Mouse (Mus musculus): ENCODE measurements around the gene Brd1. TPM values are rescaled to one million over a fixed set of nuclear protein-coding genes. Genes with fewer than 3 reads are reported as not detected.

The Brd1 gene
- polyA plus RNA-seq, 1 experiment from 2014 or later, result 21.7 TPM

DNA sequence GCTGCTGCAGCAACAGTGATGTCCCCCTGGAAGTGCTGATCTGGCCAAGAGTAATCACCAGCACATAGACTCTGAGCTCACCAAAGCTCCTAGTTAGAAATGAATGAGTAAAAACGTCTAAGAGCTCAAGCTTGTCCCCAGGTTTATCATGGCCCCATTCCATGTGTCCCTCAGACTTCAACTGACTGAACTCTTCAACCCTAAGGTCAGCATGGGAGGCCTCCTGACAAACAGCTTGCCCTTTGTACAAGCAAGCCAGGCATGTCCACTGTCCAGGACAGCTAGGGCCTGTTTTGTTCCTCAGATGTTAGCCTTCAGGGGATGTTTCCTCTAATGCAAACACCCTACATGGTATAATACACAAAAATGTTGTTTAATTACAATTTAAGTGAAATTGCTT, 29.7 kb downstream of the Brd1 start:
- H3K36me3 ChIP-seq, result peaks cover 92% of the 10 kb centered on the region
- ATAC-seq (ENCODE audit: insufficient number of reproducible peaks, low FRiP score, low TSS enrichment, low read depth), result no peak
- no peaks in the 10 kb centered on the region for H3K4me1 ChIP-seq
- WGBS, result 62% methylated on average over 1 of the region's 1 CpGs
- H3K27ac ChIP-seq, result no peak overlapping the region
- H3K4me3 ChIP-seq, result no peak overlapping the region
- no peaks in the 10 kb centered on the region for H3K27me3 ChIP-seq
- no peak overlapping the region for H3K9ac ChIP-seq
- H3K4me2 ChIP-seq, result no peak overlapping the region
- H3K9me3 ChIP-seq, result no peaks in the 10 kb centered on the region

DNA sequence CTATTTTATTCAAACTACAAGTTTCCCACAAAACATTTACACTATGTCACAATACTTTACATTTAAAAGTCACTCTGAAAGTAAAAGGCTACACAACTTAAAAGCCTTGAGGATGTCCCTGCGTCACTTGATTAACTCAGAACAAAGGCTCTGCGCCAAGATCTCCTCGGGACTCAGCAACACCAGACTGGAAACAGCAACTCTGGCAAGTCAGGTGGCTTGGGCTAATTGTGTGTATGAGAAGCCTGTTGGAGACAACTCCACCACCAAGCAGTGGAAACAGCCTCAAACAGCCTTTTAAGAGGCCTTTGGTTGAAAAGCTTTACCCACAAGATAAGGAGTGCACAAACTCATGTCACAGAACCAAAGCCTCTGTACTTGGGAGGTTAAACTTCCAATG, 31.5 kb downstream of the Brd1 start:
- ATAC-seq (ENCODE audit: insufficient number of reproducible peaks, low FRiP score, low TSS enrichment, low read depth), result no peak
- H3K27ac ChIP-seq, result no peak overlapping the region
- no peaks in the 10 kb centered on the region for H3K9me3 ChIP-seq
- 86% methylated on average over 3 of the region's 3 CpGs for whole genome bisulfite sequencing
- peaks cover 91% of the 10 kb centered on the region for H3K36me3 ChIP-seq
- H3K4me2 ChIP-seq, result no peak overlapping the region
- no peak overlapping the region for H3K4me3 ChIP-seq
- H3K27me3 ChIP-seq, result no peaks in the 10 kb centered on the region
- H3K9ac ChIP-seq, result no peak overlapping the region
- H3K4me1 ChIP-seq, result no peaks in the 10 kb centered on the region

DNA sequence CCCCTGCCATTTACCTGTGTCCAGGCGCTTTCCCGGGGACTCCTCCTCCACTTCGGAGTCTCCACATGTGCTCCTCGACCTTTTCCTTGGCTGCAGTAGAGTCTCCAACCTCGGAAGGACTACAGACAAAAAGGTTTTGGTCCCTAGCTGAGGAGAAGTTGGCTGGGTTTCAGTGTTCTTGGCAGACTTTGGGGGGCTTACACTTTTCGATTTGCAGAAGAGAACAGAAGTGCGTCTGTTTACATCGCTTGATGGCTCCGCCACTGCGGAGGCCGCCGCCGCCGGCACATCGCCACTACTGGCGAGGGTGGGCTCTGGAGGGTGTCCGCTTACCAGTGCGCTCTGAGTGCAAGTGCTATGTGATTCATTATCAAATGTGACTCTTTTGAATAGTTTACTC, 33.3 kb downstream of the Brd1 start:
- ATAC-seq (ENCODE audit: insufficient number of reproducible peaks, low FRiP score, low TSS enrichment, low read depth), result no peak
- 80% methylated on average over 18 of the region's 18 CpGs for WGBS
- H3K4me1 ChIP-seq, result no peaks in the 10 kb centered on the region

DNA sequence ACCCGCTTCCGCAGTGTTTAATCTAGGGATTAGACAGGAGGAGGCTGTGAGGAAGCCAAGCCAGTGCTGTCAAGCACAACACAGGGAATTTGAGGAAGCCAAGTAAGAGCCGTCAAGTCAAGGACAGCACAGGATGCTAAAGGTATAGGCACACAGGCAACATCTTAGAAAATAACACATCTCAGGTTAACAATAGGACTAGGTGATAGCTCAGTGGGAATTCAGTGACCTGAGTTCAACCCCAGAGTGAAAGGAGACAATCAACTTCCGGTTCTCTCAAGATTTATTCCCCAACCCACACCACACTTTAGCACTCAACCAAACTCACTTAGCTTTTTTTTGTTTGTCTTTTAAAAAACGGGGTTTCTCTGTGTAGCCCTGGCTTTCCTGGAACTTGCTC, 34.5 kb downstream of the Brd1 start:
- ATAC-seq (ENCODE audit: insufficient number of reproducible peaks, low FRiP score, low TSS enrichment, low read depth), result no peak
- H3K4me3 ChIP-seq, result no peak overlapping the region
- H3K27me3 ChIP-seq, result no peaks in the 10 kb centered on the region
- no peak overlapping the region for H3K9ac ChIP-seq
- 89% methylated on average over 5 of the region's 5 CpGs for WGBS
- peaks cover 86% of the 10 kb centered on the region for H3K36me3 ChIP-seq
- no peaks in the 10 kb centered on the region for H3K9me3 ChIP-seq
- H3K4me1 ChIP-seq, result peaks cover 2% of the 10 kb centered on the region
- H3K27ac ChIP-seq, result no peak overlapping the region
- H3K4me2 ChIP-seq, result no peak overlapping the region

More for the DNA sequence above, 33.3 kb downstream of the Brd1 start:
- H3K27ac ChIP-seq, result no peak overlapping the region
- H3K4me3 ChIP-seq, result no peak overlapping the region
- peaks cover 86% of the 10 kb centered on the region for H3K36me3 ChIP-seq
- H3K9ac ChIP-seq, result no peak overlapping the region
- no peaks in the 10 kb centered on the region for H3K27me3 ChIP-seq
- H3K4me2 ChIP-seq, result no peak overlapping the region
- no peaks in the 10 kb centered on the region for H3K9me3 ChIP-seq

DNA sequence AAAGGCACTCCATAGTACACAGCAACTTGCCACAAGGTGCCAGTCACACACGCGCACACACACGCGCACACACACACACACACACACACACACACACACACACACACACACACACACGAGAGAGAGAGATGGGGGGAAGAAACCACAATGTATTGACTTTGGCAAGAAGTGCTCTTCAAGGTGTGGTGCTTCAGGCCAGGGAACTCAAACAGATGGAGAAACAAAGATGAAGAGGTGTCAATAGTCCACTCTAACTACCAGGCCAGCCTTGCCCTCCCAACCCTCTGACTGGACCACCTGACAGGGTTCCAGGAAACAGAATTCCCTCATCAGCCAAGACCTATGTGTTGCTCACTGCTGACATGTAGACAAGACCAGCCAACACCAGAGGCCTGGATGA, 36.4 kb downstream of the Brd1 start:
- Histone ChIP-seq H3K36me3 (peaks cover 78% of the 10 kb centered on the region), H3K27me3 (no peaks in the 10 kb centered on the region), H3K4me1 (peaks cover 17% of the 10 kb centered on the region), H3K4me3 (no peak overlapping the region), H3K4me2 (no peak overlapping the region), H3K9ac (no peak overlapping the region), H3K27ac (no peak overlapping the region), H3K9me3 (no peaks in the 10 kb centered on the region)
- WGBS, result 98% methylated on average over 4 of the region's 5 CpGs
- no peak for ATAC-seq (ENCODE audit: insufficient number of reproducible peaks, low FRiP score, low TSS enrichment, low read depth)

DNA sequence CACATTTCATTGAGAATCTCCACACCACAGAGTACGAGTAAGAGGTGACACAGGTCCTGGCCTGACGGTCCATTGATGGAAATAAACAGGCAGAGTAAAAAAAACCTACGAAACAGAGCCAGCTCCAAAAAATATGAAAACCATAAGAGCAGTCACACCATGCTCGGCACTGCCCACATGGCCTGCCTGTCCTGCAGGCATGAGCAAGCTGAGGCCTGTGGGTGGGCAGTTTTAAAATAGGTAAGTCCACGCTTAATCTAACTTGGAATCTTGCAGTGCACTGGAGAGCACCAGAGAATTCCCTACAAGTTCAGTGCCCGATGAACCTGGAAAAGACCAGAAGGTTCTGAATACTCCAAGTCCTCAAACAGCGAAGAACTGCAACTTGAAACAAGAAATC, 38.0 kb downstream of the Brd1 start:
- 86% methylated on average over 7 of the region's 7 CpGs for WGBS
- Histone ChIP-seq H3K9ac (no peak overlapping the region), H3K4me1 (peaks cover 17% of the 10 kb centered on the region), H3K27me3 (no peaks in the 10 kb centered on the region), H3K36me3 (peaks cover 80% of the 10 kb centered on the region), H3K4me3 (no peak overlapping the region), H3K27ac (no peak overlapping the region), H3K4me2 (no peak overlapping the region), H3K9me3 (no peaks in the 10 kb centered on the region)
- ATAC-seq (ENCODE audit: insufficient number of reproducible peaks, low FRiP score, low TSS enrichment, low read depth), result no peak

DNA sequence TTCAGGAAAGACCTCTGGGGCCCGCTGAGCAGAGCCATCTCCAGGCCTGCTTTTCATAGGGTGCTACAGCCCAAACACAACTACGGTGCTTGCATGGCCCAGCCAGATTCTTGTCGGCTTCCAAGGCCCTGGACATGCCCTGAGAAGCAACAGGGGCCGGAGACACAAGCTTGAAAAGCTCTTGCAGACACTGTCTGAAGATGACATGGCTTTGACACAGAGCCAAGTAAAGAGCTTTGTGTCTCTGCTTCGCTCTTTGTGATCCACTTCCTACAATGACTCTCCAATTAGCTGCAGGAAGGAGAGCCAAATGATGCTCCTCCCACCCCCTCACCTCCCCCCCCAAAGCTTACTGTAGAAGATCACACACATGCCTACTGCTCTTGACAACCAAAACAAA, 40.0 kb downstream of the Brd1 start:
- Histone ChIP-seq H3K9me3 (no peaks in the 10 kb centered on the region), H3K9ac (no peak overlapping the region), H3K27me3 (no peaks in the 10 kb centered on the region), H3K4me1 (peaks cover 17% of the 10 kb centered on the region), H3K27ac (no peak overlapping the region), H3K4me2 (no peak overlapping the region), H3K4me3 (no peak overlapping the region), H3K36me3 (peaks cover 80% of the 10 kb centered on the region)
- WGBS, result 63% methylated on average over 5 of the region's 5 CpGs
- ATAC-seq (ENCODE audit: insufficient number of reproducible peaks, low FRiP score, low TSS enrichment, low read depth), result no peak

DNA sequence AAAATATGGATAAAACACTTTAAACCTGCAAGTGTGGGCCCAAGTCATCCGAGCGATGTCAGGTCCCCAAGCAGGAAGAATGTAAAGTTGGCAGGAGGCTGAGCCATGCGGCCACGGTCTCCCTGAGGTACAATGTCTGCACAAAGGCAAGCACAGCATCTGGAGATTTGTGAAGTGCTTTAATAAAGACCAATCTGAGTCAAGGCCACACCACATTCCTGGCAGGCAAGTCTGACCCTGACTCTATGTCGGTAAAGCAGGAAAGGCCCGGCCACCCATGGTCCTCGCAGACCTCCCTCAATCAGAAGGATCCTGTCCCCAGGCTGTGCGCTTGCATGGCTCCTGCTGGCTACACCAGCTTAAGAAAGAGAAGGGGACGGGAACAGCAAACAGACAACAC, 41.3 kb downstream of the Brd1 start:
- peaks cover 17% of the 10 kb centered on the region for H3K4me1 ChIP-seq
- 63% methylated on average over 9 of the region's 9 CpGs for WGBS
- H3K36me3 ChIP-seq, result peaks cover 82% of the 10 kb centered on the region
- H3K27ac ChIP-seq, result no peak overlapping the region
- H3K4me2 ChIP-seq, result no peak overlapping the region
- ATAC-seq (ENCODE audit: insufficient number of reproducible peaks, low FRiP score, low TSS enrichment, low read depth), result no peak
- H3K9me3 ChIP-seq, result no peaks in the 10 kb centered on the region
- H3K27me3 ChIP-seq, result no peaks in the 10 kb centered on the region
- no peak overlapping the region for H3K4me3 ChIP-seq
- no peak overlapping the region for H3K9ac ChIP-seq

DNA sequence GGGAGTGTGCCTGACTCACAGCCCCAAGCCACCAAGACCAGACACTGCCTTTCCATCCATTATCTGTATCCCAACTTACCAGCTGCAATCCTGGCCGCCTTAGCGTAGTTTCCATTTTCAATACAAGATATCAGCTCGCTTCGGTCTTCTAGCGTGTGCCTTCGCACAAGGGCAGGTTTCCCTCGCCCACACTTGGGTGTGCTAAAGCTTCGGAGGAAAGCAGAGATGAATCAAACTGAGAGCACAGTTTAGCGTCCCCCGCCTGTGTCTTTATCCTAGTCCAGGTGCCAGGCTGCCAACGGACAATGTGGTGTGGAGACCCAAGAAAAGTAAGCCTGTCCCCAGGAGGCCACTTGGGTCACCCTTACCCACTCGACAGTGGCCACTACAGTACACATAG, 42.9 kb downstream of the Brd1 start:
- 96% methylated on average over 12 of the region's 12 CpGs for WGBS
- Histone ChIP-seq H3K4me3 (no peak overlapping the region), H3K4me2 (no peak overlapping the region), H3K36me3 (peaks cover 83% of the 10 kb centered on the region), H3K4me1 (peaks cover 17% of the 10 kb centered on the region), H3K9ac (no peak overlapping the region), H3K9me3 (no peaks in the 10 kb centered on the region), H3K27me3 (no peaks in the 10 kb centered on the region), H3K27ac (no peak overlapping the region)
- no peak for ATAC-seq (ENCODE audit: insufficient number of reproducible peaks, low FRiP score, low TSS enrichment, low read depth)

DNA sequence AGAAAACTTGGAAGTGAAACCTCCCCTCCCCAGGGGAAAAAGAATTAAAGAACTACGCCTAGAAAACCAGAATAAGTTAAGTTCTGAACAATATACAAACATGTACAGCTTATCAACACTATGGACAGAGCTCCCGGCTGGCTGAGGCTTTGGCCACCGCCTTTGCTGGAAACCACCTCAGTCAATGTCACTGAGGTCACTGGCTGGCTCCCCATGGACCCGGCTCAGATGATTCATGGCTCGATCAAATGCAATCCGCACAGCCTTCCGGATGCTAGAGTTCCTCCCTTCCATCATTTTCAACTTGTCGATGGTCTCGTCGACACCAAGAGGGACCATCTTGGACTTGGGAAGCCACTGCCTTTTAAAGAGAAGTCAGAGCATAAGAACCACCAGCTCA, 45.9 kb downstream of the Brd1 start:
- 89% methylated on average over 10 of the region's 10 CpGs for WGBS
- Histone ChIP-seq H3K9ac (no peak overlapping the region), H3K36me3 (peaks cover 77% of the 10 kb centered on the region), H3K4me3 (no peak overlapping the region), H3K9me3 (no peaks in the 10 kb centered on the region), H3K27ac (no peak overlapping the region), H3K27me3 (no peaks in the 10 kb centered on the region), H3K4me2 (no peak overlapping the region), H3K4me1 (peaks cover 4% of the 10 kb centered on the region)
- ATAC-seq (ENCODE audit: insufficient number of reproducible peaks, low FRiP score, low TSS enrichment, low read depth), result no peak

DNA sequence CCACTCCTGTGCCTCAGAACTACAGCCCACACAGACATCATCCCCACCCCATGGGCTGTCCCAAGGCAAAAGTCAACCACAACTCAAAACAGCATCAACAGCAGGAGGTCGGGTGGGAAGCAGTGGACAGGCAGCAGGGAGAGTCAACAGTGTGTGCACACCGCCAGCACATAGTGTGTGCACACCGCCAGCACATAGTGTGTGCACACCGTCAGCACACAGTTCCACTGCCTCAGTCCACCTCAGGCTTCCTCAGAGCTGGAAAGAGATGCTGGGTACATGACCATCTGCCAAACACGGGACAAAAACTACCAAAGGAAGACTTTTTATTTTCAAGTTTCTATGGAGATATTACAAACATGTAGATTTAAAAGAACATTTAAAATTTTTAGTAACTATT, 47.3 kb downstream of the Brd1 start:
- Histone ChIP-seq H3K9me3 (no peaks in the 10 kb centered on the region), H3K36me3 (peaks cover 71% of the 10 kb centered on the region), H3K4me3 (no peak overlapping the region), H3K27ac (no peak overlapping the region), H3K9ac (no peak overlapping the region), H3K4me1 (no peaks in the 10 kb centered on the region), H3K27me3 (no peaks in the 10 kb centered on the region), H3K4me2 (no peak overlapping the region)
- 86% methylated on average over 5 of the region's 5 CpGs for WGBS
- no peak for ATAC-seq (ENCODE audit: insufficient number of reproducible peaks, low FRiP score, low TSS enrichment, low read depth)

DNA sequence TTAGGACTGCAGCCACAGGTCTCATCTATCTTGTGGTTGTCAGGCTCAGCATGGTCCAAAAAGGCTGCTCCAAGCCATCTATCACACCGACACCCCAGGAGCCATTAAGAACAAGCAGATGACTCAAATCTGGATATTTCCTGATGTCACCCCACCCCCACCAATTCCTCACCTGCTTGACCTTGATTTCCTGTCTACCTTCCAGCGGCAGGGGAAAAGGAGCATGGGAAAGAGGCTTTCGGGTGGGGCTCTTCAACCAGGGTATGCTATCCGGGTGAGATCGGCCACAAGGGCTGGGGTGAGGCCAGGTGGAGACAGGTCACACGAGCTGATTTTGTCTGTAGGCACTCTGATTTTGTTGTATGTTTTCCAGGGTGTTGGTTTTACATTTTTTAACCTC, 50.0 kb downstream of the Brd1 start:
- Histone ChIP-seq H3K4me3 (no peak overlapping the region), H3K27me3 (no peaks in the 10 kb centered on the region), H3K4me1 (no peaks in the 10 kb centered on the region), H3K27ac (no peak overlapping the region), H3K4me2 (no peak overlapping the region), H3K9ac (no peak overlapping the region), H3K9me3 (no peaks in the 10 kb centered on the region), H3K36me3 (peaks cover 44% of the 10 kb centered on the region)
- no peak for ATAC-seq (ENCODE audit: insufficient number of reproducible peaks, low FRiP score, low TSS enrichment, low read depth)
- WGBS, result 76% methylated on average over 6 of the region's 6 CpGs

DNA sequence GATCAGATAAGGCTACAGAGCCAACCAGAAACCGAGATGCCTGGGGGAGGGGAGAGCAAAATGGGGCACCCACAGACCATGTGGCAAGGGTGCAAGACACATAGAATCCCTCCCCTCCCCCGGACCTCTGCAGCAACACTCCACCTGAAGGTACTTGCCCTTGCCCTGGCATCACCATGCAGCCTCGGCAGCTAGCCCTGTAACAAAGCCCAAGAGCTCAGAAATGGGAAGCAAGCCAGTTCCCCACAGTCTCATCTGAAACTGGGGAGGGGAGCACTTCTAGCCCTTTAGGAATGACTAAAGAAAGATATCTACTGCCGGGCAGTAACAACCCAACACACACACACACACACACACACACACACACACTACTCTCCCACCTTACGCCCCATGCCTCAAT, 53.1 kb downstream of the Brd1 start:
- peaks cover 19% of the 10 kb centered on the region for H3K36me3 ChIP-seq
- H3K27ac ChIP-seq, result no peak overlapping the region
- whole genome bisulfite sequencing, result 80% methylated on average over 5 of the region's 5 CpGs
- no peak overlapping the region for H3K4me3 ChIP-seq
- no peaks in the 10 kb centered on the region for H3K9me3 ChIP-seq
- H3K4me1 ChIP-seq, result no peaks in the 10 kb centered on the region
- ATAC-seq (ENCODE audit: insufficient number of reproducible peaks, low FRiP score, low TSS enrichment, low read depth), result no peak
- no peaks in the 10 kb centered on the region for H3K27me3 ChIP-seq
- no peak overlapping the region for H3K4me2 ChIP-seq
- no peak overlapping the region for H3K9ac ChIP-seq
